Mouse (Mus musculus) layer of hippocampus, adult 9-11 months (tissue): ENCODE data around the gene Crat.

ENCODE experiments used
- DNase-seq: peaks from one replicate; pipeline ENCODE4 v3.0.0; 2022

The Crat gene

DNA sequence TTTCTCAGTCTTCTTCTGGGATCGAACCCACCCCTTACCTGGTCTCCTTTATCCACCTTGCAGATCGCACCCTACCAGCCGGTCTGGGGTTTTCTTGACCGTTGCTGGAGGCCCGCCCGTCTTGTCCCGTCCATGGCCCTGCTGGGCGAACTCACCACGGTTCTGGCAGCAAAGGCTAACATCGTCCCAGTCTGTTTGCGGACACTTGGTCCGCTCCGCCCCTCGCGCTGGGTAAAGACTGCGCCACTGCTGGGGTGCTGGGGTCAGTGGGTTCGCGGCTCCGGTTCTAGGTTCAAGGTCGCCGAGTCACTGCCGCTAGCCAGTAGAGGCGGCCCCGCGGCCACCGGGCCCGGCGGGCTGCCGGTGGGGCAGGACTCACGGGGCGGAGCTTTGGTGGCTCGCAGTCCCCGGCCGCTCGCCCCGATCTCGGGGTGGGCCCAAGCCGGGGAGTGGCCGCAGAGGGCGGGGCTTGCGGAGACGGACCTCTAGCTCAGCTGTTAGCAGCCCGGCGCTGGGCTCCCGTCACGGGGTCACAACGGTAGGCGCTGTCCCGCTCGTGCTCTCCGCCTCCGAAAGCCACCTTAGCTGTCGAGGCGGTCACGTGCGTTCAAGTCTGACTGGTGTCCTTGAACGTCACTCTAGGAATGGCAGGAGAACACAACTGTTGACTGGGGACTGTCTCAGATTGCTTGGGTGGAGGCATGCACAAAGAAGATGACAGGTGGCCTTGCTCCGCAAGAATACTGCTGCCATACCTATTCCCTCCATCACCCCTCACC, at the start of gene Crat:
Gene Crat, minus strand, starts transcription at position 657 of the 779 bp plus-strand sequence.
- peak; percentile 97 for DNase-seq

GRCm38 (mm10) chr2:30464411-30464810, 48.8 kb upstream of the Crat start:
- DNase-seq, result no peak

DNA sequence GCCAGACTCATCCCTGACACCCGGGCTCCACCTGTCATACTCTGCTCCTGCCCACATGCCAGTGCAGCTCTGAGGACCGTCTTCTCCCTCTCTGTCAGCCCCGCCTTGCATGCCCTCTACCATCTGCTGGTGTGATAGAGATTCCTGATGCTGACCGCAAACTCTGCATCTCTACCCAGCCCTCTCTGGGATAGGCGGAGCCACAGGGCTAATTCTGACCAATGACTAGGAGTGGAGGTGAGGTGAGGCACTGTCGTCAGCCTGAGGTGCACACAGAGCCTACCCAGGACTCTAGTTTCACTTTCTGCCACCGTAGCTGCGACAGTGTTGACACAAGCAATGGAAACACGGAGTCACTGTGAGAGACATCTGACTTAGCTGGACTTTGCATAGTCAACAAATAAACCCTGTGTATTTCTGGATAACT, 48.3 kb upstream of the Crat start:
- peak; percentile 60 for DNase-seq

- no peak for DNase-seq
Measured at GRCm38 (mm10) chr2:30463341-30463761, 47.7 kb upstream of the Crat start.

GRCm38 (mm10) chr2:30459241-30459640, 43.6 kb upstream of the Crat start:
- no peak for DNase-seq

DNA sequence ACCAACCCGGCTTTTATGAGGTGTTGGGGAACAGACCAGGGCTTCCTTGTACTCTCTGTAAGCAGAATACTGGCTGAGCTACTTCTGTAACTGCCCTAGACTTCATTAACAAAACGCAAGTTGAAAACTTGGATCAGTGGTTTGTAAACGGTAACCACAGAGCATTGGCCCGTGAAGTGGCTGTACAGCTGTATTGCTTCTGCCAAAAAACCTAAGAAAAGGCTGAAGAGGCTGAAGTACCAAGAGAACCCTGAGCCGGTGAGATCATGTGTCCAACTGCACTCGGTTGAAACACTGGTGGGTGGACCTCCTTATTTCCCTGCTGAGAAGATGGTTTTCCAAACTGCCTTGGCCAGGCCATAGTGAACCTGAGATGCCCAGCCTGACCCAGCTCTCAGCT, 42.7 kb upstream of the Crat start:
- DNase-seq, result no peak

GRCm38 (mm10) chr2:30456104-30456980, 40.7 kb upstream of the Crat start:
- DNase-seq, result no peak

DNA sequence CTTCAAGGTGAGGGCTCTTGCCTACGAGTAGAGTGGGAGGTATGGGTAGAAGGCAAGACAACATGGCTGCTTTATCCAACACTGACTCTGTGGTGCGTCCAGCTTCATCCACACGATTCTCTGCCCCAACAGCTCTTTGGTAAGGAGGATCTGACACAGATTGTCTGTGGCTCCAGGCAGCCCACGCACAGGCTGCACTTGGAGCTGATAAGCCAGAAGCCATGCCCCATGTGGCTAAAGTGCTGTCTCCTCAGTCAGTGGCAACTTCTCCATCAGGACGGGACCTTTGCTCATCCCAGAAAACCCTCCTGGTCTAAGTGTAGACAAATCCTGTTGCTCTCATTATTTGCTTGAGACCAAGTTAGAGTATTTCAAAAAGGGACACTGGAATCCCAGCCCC, 39.0 kb upstream of the Crat start:
- no peak for DNase-seq

- DNase-seq, result no peak
Measured at GRCm38 (mm10) chr2:30453570-30453969, 38.0 kb upstream of the Crat start.

- DNase-seq, result no peak
Measured at GRCm38 (mm10) chr2:30451525-30451924, 35.9 kb upstream of the Crat start.

DNA sequence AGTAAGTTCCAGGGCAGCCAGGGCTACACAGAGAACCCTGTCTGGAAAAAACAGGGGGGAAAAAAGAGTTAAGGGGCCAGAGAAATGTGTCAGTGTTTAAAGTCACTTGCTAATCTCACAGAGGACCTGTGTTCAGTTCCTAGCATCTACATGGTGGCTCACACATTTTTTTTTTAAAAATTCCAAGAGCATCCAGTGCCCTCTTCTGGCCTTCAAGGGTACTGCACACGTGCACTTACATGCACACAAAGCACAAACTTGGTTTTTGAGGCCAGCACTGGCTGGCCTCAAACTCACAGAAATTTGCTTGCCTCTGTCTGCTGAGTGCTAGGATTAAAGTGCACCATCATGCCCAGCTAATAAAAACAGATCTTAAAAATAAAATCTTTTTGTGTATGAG, 34.9 kb upstream of the Crat start:
- no peak for DNase-seq

DNA sequence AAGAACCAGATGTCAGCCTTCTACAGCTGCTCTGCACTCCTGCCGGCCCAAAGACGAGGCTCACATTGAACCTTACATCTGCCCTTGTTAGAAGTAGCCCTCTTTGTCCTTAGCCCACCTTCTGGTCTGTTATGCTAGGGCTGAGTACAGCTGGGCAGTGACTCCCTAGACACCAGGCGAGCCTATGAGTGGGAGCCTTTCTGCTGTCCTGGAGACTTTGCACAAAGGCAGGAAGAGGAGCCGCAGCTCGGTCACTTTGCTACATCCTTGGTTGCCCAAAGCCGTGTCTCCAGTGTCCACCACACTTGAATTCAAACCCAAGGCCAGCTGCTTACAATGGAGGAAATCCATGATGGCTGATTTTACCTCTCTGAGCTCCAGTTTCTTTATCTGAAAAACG, 32.8 kb upstream of the Crat start:
- no peak for DNase-seq

DNA sequence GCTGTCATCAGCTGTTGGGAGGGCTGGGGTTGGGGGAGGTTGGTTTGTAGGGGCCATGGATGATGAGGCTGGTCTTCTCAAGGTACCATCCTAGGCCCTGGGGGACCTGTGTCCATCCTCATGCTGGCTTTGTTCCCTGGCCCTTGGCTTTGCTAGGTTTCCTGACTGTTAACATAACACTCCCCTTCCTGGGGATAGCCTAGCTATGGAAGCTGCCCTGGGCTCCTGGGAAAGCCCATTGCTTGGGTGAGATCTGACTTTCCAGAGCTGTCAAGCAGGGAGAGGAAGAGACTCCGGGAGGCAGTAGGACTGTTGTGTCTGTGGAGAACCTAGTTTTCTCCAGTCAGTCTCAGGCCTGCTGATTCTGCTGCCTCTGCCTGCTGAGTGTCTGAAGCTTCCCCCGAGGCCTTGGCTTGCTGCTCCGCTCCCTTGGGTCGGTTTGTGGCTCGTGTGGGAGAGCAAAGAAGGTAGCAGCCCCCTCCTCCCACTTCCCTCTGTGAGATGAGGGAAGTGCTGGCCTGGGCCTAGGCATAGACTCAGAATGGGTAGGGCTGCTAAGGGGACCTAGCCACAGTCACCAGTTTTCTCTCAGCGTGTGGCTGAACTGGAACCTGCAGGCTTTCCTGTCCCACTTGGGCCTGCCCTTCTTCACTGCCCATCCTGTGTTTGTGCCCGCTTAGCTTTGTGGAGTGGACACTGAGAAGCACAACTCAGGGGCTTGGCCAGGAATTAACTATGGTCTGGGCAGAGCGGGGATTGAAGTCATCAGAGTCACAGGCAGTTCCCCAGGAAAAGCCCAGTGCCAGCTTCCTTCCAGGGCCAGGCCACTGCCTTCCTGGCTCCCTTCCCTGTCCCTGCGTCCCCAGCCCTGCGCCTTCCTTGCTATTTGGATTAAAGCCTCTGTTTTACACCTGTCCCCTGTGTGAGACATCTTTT, 31.5 kb upstream of the Crat start:
- DNase-seq, result no peak

- no peak for DNase-seq
Measured at GRCm38 (mm10) chr2:30445312-30445711, 29.7 kb upstream of the Crat start.

DNA sequence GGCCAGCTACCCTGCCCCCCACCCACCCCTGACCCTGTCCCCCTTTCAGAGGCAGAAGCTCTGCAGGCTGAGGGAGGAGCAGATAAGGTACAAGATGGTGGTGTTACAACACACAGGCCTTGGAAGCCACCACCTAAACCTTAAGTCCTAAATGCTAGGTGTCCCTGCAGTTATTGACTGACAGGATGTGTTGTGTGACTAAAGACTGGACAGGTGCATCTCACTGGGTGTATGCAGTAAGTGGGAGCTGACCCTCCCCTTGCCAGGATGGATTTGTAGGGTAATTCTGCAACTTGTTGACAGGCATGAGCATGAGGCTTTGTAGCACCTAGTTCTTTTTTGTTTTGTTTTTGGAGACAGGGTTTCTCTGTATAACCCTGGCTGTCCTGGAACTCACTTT, 28.8 kb upstream of the Crat start:
- DNase-seq, result no peak

- no peak for DNase-seq
Measured at GRCm38 (mm10) chr2:30444006-30444405, 28.4 kb upstream of the Crat start.

DNA sequence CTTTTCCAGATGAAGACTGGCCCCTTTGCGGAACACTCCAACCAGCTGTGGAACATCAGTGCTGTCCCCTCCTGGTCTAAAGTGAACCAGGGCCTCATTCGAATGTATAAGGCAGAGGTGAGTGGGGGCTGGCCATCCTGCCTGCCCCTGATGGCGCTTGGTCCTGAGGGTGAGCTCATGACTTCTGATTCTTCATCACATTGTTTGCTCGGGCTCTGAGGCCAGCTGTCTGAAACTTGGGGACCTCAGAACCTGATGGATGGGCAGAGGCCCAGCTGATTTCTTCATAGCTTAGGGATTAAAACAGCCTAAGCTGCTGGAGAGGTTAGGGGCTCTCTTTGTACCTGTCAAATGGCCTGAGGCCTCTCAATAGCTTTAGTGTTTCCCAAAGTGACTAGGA, 27.7 kb upstream of the Crat start:
- no peak for DNase-seq

DNA sequence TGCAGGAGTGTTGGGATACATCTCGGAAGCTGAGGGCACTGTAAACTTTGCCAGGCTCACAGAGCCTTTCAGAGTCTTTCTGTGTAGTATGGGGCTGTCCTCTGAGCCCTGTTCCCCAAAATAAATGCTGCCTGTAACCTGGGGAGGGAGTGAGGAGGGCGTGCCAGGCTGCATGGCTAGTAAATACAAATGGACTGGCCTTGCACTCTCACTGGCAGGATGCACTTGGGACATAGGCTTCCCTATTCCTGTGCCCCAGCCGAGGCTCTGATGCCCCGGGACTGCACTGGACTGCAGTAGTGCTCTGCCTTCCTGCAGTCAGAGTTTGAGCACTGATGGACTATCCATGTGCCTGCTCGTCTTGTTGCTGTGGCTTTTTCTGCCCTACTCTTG, 26.9 kb upstream of the Crat start:
- DNase-seq, result no peak

- DNase-seq, result peak; percentile 90
Measured at GRCm38 (mm10) chr2:30441518-30442497, 26.2 kb upstream of the Crat start.

GRCm38 (mm10) chr2:30440701-30441517, 25.3 kb upstream of the Crat start:
- DNase-seq, result peak; percentile 69

- DNase-seq, result no peak
Measured at GRCm38 (mm10) chr2:30440211-30440700, 24.6 kb upstream of the Crat start.
